Mouse (Mus musculus): Measurements from ENCODE around the gene Tex19.1. TPM values are rescaled to one million over a fixed set of nuclear protein-coding genes. Genes with fewer than 3 reads are reported as not detected.
A peak's percentile ranks its signal among the peaks of the same experiment; 100 is the strongest.

Tex19.1 gene
- polyA plus RNA-seq, 1 experiment = not detected

DNA sequence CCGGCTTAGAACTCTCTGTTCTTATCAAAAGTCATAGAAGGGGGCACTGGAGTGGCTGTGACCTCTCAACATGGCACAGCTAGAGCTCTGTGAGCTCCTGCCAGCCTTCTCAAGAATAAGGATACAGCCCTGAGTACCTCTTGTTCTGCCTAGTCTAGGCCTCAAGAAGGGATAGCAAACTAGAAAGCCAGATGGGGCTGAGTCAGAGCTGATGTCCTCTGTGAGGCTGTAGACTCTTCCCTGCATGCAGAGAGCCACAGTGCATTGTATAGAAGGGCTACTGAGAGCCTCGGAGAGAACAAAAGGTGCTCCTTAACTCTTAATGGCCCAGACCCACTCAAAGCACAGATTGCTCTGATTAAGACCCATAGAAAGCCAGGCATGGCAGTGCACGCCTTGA lies 28.3 kb downstream of the Tex19.1 start:
- Histone ChIP-seq H3K27ac (ENCODE audit: insufficient read depth, low read length) (no peak overlapping the region), H3K4me3 (ENCODE audit: insufficient read depth, low read length) (no peak overlapping the region), H3K4me1 (ENCODE audit: control insufficient read depth, insufficient read depth, low read length) (no peaks in the 10 kb centered on the region)
- TF ChIP-seq POLR2A (IDR thresholded peaks at IDR 0.05; ENCODE audit: low read depth, low read length) = no peak
- TF ChIP-seq CTCF (IDR thresholded peaks at IDR 0.05; ENCODE audit: borderline replicate concordance, insufficient read depth, low read length) = no peak

- H3K27ac ChIP-seq (ENCODE audit: insufficient read depth, low read length) = no peak overlapping the region
- H3K4me1 ChIP-seq (ENCODE audit: control insufficient read depth, insufficient read depth, low read length) = no peaks in the 10 kb centered on the region
- H3K4me3 ChIP-seq (ENCODE audit: insufficient read depth, low read length) = no peak overlapping the region
- TF ChIP-seq CTCF (IDR thresholded peaks at IDR 0.05; ENCODE audit: borderline replicate concordance, insufficient read depth, low read length) (peak; percentile 80), POLR2A (IDR thresholded peaks at IDR 0.05; ENCODE audit: low read depth, low read length) (no peak)
These were observed 30.6 kb downstream of the Tex19.1 start for GRCm38 (mm10) chr11:121176285-121177270.

GRCm38 (mm10) chr11:121189681-121190080 lies 43.7 kb downstream of the Tex19.1 start:
- H3K4me1 ChIP-seq (ENCODE audit: control insufficient read depth, insufficient read depth, low read length) = no peaks in the 10 kb centered on the region
- no peak overlapping the region for H3K4me3 ChIP-seq (ENCODE audit: insufficient read depth, low read length)
- no peak for TF ChIP-seq CTCF (IDR thresholded peaks at IDR 0.05; ENCODE audit: borderline replicate concordance, insufficient read depth, low read length)
- no peak for TF ChIP-seq POLR2A (IDR thresholded peaks at IDR 0.05; ENCODE audit: low read depth, low read length)
- H3K27ac ChIP-seq (ENCODE audit: insufficient read depth, low read length) = no peak overlapping the region

- no peaks in the 10 kb centered on the region for H3K4me1 ChIP-seq (ENCODE audit: control insufficient read depth, insufficient read depth, low read length)
- no peak overlapping the region for H3K27ac ChIP-seq (ENCODE audit: insufficient read depth, low read length)
- no peak overlapping the region for H3K4me3 ChIP-seq (ENCODE audit: insufficient read depth, low read length)
- TF ChIP-seq POLR2A (IDR thresholded peaks at IDR 0.05; ENCODE audit: low read depth, low read length) (no peak), CTCF (IDR thresholded peaks at IDR 0.05; ENCODE audit: borderline replicate concordance, insufficient read depth, low read length) (no peak)
These were observed 46.8 kb downstream of the Tex19.1 start for GRCm38 (mm10) chr11:121192742-121193141.

- no peak for TF ChIP-seq POLR2A (IDR thresholded peaks at IDR 0.05; ENCODE audit: low read depth, low read length)
- TF ChIP-seq CTCF (IDR thresholded peaks at IDR 0.05; ENCODE audit: borderline replicate concordance, insufficient read depth, low read length) = no peak
- H3K27ac ChIP-seq (ENCODE audit: insufficient read depth, low read length) = no peak overlapping the region
- no peak overlapping the region for H3K4me3 ChIP-seq (ENCODE audit: insufficient read depth, low read length)
- H3K4me1 ChIP-seq (ENCODE audit: control insufficient read depth, insufficient read depth, low read length) = no peaks in the 10 kb centered on the region
These were observed 47.5 kb downstream of the Tex19.1 start for GRCm38 (mm10) chr11:121193415-121193814.

Other genes with a start within 250 kb of the Tex19.1 start
- 0.82 and 1.9 TPM in 2 replicates for gene Ccdc57, start 213.3 kb upstream of the Tex19.1 start, polyA plus RNA-seq (2011; ENCODE audit: insufficient read length, low read depth, missing spikeins)
- 43.8 and 63.2 TPM in 2 replicates for gene Slc16a3, start 197.7 kb upstream of the Tex19.1 start, polyA plus RNA-seq (2011; ENCODE audit: insufficient read length, low read depth, missing spikeins)
- 141 and 142 TPM in 2 replicates for gene Csnk1d, start 154.8 kb upstream of the Tex19.1 start, polyA plus RNA-seq (2011; ENCODE audit: insufficient read length, low read depth, missing spikeins)
- not detected in 2 replicates for gene Cd7, start 106.7 kb upstream of the Tex19.1 start, polyA plus RNA-seq (2011; ENCODE audit: insufficient read length, low read depth, missing spikeins)
- not detected in 2 replicates for gene Sectm1b, start 82.6 kb upstream of the Tex19.1 start, polyA plus RNA-seq (2011; ENCODE audit: insufficient read length, low read depth, missing spikeins)
- gene Sectm1a, start 64.9 kb upstream of the Tex19.1 start, polyA plus RNA-seq (2011; ENCODE audit: insufficient read length, low read depth, missing spikeins) = not detected in 2 replicates
- not detected in 2 replicates for gene Tex19.2, start 27.5 kb upstream of the Tex19.1 start, polyA plus RNA-seq (2011; ENCODE audit: insufficient read length, low read depth, missing spikeins)
- not detected in 2 replicates for gene Uts2r, start 14.1 kb downstream of the Tex19.1 start, polyA plus RNA-seq (2011; ENCODE audit: insufficient read length, low read depth, missing spikeins)
- gene Hexdc, start 58.3 kb downstream of the Tex19.1 start, polyA plus RNA-seq (2011; ENCODE audit: insufficient read length, low read depth, missing spikeins) = 4.9 and 8.3 TPM in 2 replicates
- 3.6 and 4.5 TPM in 2 replicates for gene Ogfod3, start 58.6 kb downstream of the Tex19.1 start, polyA plus RNA-seq (2011; ENCODE audit: insufficient read length, low read depth, missing spikeins)
- gene Cybc1, start 83.2 kb downstream of the Tex19.1 start, polyA plus RNA-seq (2011; ENCODE audit: insufficient read length, low read depth, missing spikeins) = 30.5 and 33.9 TPM in 2 replicates
- gene Narf, start 91.1 kb downstream of the Tex19.1 start, polyA plus RNA-seq (2011; ENCODE audit: insufficient read length, low read depth, missing spikeins) = 22.4 and 22.5 TPM in 2 replicates
- gene Foxk2, start 113.8 kb downstream of the Tex19.1 start, polyA plus RNA-seq (2011; ENCODE audit: insufficient read length, low read depth, missing spikeins) = 49.4 and 55.8 TPM in 2 replicates
- 72.2 and 81.6 TPM in 2 replicates for gene Wdr45b, start 208.3 kb downstream of the Tex19.1 start, polyA plus RNA-seq (2011; ENCODE audit: insufficient read length, low read depth, missing spikeins)
- gene Rab40b, start 242.1 kb downstream of the Tex19.1 start, polyA plus RNA-seq (2011; ENCODE audit: insufficient read length, low read depth, missing spikeins) = 1.7 and 2.6 TPM in 2 replicates